8 mouse cellular contexts compared by ENCODE assay signal in the genomic region with DNA sequence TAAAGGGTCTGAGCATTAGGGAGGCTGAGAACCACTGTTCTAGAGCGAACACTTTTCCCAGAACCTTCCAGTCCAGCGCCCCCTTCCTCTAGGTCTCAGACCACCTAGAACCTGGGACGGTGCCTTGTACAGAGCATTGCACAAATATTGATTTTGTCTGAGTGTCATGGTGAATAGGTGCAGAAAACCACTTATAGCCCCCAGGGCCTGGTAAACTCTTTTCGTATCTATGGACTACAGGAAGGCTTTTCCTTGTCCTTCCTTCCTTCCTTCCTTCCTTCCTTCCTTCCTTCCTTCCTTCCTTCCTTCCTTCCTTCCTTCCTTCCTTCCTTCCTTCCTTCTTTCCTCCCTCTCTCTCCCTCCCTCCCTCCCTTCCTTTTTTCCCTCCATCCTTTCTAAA. TPM values are rescaled to one million over a fixed set of nuclear protein-coding genes. Genes with fewer than 3 reads are reported as not detected.
DNase-seq lines count a peak whose midpoint lies in the region; ATAC-seq and TF ChIP-seq lines count a peak whose summit lies in the region.

Gene Qpct (plus strand): TSS at position 301 of the 400 bp plus-strand sequence.

- ATAC-seq in limb, embryonic 14.5 days (ENCODE audit: low FRiP score, low read depth): no peak
- ATAC-seq in stomach, postnatal 0 days (ENCODE audit: low FRiP score, low TSS enrichment): no peak

- TF ChIP-seq EP300 in heart, adult 2 months (IDR thresholded peaks at IDR 0.05; ENCODE audit: insufficient read depth, low read depth, low read length): no peak
- no peak for TF ChIP-seq EP300 in stomach, postnatal 0 days (optimal IDR thresholded peaks at IDR 0.05)

- H3K4me1 ChIP-seq in heart, adult 2 months (ENCODE audit: control insufficient read depth, insufficient read depth, low read length): no peaks in the 10 kb centered on the region
- H3K4me1 ChIP-seq in limb, embryonic 14.5 days (ENCODE audit: control insufficient read depth, insufficient read depth, low read length): peaks cover 9% of the 10 kb centered on the region; the same call in 1 of the 2 replicates
- peaks cover 2% of the 10 kb centered on the region; the same call in 1 of the 2 replicates for H3K4me1 ChIP-seq in stomach, postnatal 0 days (replicated peaks; ENCODE audit: control insufficient read depth, insufficient read depth)

- no peak within 1 kb of the TSS for H3K27ac ChIP-seq in heart, adult 2 months
- H3K27ac ChIP-seq in limb, embryonic 14.5 days (replicated peaks; ENCODE audit: low read depth, low read length): no peak within 1 kb of the TSS
- H3K27ac ChIP-seq in stomach, postnatal 0 days (replicated peaks): no peak within 1 kb of the TSS

- no peak for TF ChIP-seq CTCF in heart, adult 2 months (IDR thresholded peaks at IDR 0.05)
- TF ChIP-seq CTCF in stomach, postnatal 0 days (IDR thresholded peaks at IDR 0.05; ENCODE audit: low read depth): no peak

- no peak for DNase-seq in heart, adult 2 months
- DNase-seq in heart, adult 8-10 months (ENCODE audit: low spot score): no peak
- no peak for DNase-seq in urinary bladder, adult 2 months (ENCODE audit: low spot score)
- no peak for DNase-seq in urinary bladder, postnatal 25 days (ENCODE audit: low spot score)
- no peak for DNase-seq in limb, embryonic 14.5 days (ENCODE audit: low spot score)
- no peak for DNase-seq in stomach, postnatal 0 days (ENCODE audit: low spot score)
- DNase-seq in embryo, embryonic 11 days: no peak
- no peak for DNase-seq in gastrocnemius, postnatal 14 days

- H3K27me3 ChIP-seq in heart, adult 2 months (ENCODE audit: control insufficient read depth, insufficient read depth, low read length): 0 out of 2 replicates have a peak, but pooled peaks cover 2% of the 10 kb centered on the region
- peaks cover 20% of the 10 kb centered on the region for H3K27me3 ChIP-seq in limb, embryonic 14.5 days (ENCODE audit: control insufficient read depth, insufficient read depth, low read length)
- H3K27me3 ChIP-seq in stomach, postnatal 0 days (ENCODE audit: control insufficient read depth, insufficient read depth, low read length): 0 out of 2 replicates have a peak, but pooled peaks cover 2% of the 10 kb centered on the region

- intact Hi-C loops in heart, adult 2 months (cut with DNase I): no loop called here
- intact Hi-C loops in gastrocnemius, postnatal 14 days (cut with DNase I; ENCODE audit: low total_unique reads): no loop called here

- no peaks in the 10 kb centered on the region for H3K36me3 ChIP-seq in heart, adult 2 months (ENCODE audit: control insufficient read depth, insufficient read depth, low read length)
- H3K36me3 ChIP-seq in limb, embryonic 14.5 days (ENCODE audit: control insufficient read depth, insufficient read depth, low read length): no peaks in the 10 kb centered on the region
- no peaks in the 10 kb centered on the region for H3K36me3 ChIP-seq in stomach, postnatal 0 days (ENCODE audit: control insufficient read depth, insufficient read depth, low read length)

- H3K79me2 ChIP-seq in heart, adult 2 months (replicated peaks; ENCODE audit: control insufficient read depth, insufficient read depth, low read length): no peaks in the 10 kb centered on the region

- H3K4me3 ChIP-seq in heart, adult 2 months: peak within 1 kb of the TSS; percentile 58
- H3K4me3 ChIP-seq in limb, embryonic 14.5 days (replicated peaks; ENCODE audit: low read length): peak within 1 kb of the TSS; percentile 56
- peak within 1 kb of the TSS; percentile 57 for H3K4me3 ChIP-seq in stomach, postnatal 0 days (ENCODE audit: low read depth, low read length)

- no peak for TF ChIP-seq POLR2A in heart, adult 2 months (IDR thresholded peaks at IDR 0.05; ENCODE audit: insufficient read depth, low read depth, low read length)
- no peak for TF ChIP-seq POLR2A in limb, embryonic 14.5 days (IDR thresholded peaks at IDR 0.05; ENCODE audit: borderline replicate concordance, extremely low read depth, insufficient read depth, insufficient read length)

- 79% methylated on average over 4 of the region's 4 CpGs for WGBS in heart, adult 2 months
- WGBS in limb, embryonic 14.5 days: 69% methylated on average over 4 of the region's 4 CpGs
- WGBS in stomach, postnatal 0 days: 71% methylated on average over 4 of the region's 4 CpGs

- no peaks in the 10 kb centered on the region for H3K9me3 ChIP-seq in limb, embryonic 14.5 days (ENCODE audit: control insufficient read depth, low read length)
- H3K9me3 ChIP-seq in stomach, postnatal 0 days (ENCODE audit: control insufficient read depth, low read length): no peaks in the 10 kb centered on the region

- H3K9ac ChIP-seq in heart, adult 2 months (ENCODE audit: low read depth, low read length): peak within 1 kb of the TSS; percentile 43; the same call in 1 of the 2 replicates
- H3K9ac ChIP-seq in limb, embryonic 14.5 days (ENCODE audit: low read depth, low read length, severe bottlenecking): peak within 1 kb of the TSS; percentile 51
- H3K9ac ChIP-seq in stomach, postnatal 0 days (ENCODE audit: low read length): peak within 1 kb of the TSS; percentile 55

- H3K4me2 ChIP-seq in limb, embryonic 14.5 days (replicated peaks; ENCODE audit: low read depth, low read length, severe bottlenecking): peak within 1 kb of the TSS; percentile 100
- H3K4me2 ChIP-seq in stomach, postnatal 0 days (replicated peaks; ENCODE audit: low read depth): peak within 1 kb of the TSS; percentile 98

RNA-seq across cellular contexts. Expression of gene Qpct, which starts in this region (rescaled TPM):
- 1 to 10 TPM; 5.0 to 5.1 TPM for total RNA-seq in heart, adult 2 months (2021)
- 4.7 and 10.6 TPM in 2 replicates for polyA plus RNA-seq in heart, adult 2 months (2012; rRNA removed)
- total RNA-seq in heart, adult 8-10 months (2022): 1 to 10 TPM; 3.7 to 4.7 (median 4.5) TPM
- 21.6 and 25.3 TPM in 2 replicates for polyA plus RNA-seq in urinary bladder, adult 2 months (2012; rRNA removed)
- 5.1 and 5.9 TPM in 2 replicates for polyA plus RNA-seq in limb, embryonic 14.5 days (2012; rRNA removed)
- 8.6 and 8.8 TPM in 2 replicates for polyA plus RNA-seq in limb, embryonic 14.5 days (2014; fragmentation: Nextera tagmentation; extraction: Ambion mirVana)
- polyA plus RNA-seq in stomach, postnatal 0 days (2015; fragmentation: Nextera tagmentation; extraction: Ambion mirVana): 23.6 and 23.7 TPM in 2 replicates
- 1 to 10 TPM; 8.3 to 8.4 TPM for total RNA-seq in gastrocnemius, postnatal 14 days (2021)
